Mouse (Mus musculus) heart, adult 2 months (tissue): ENCODE results near the gene Cpt1a.

ENCODE experiments used
- CTCF ChIP-seq: fragments of 200-600 bp; IDR thresholded peaks from 2 replicates; pipeline ENCODE4 v1.8.1; 2022; ENCODE audit warnings: antibody characterized with exemption, mild to moderate bottlenecking, moderate library complexity
- EP300 ChIP-seq: fragments of 200-500 bp; IDR thresholded peaks from 2 replicates; pipeline ENCODE4 v1.6.1; 2011; ENCODE audit warnings: low read depth, low read length, control low read depth; ENCODE audit not compliant: insufficient read depth
- POLR2A ChIP-seq: fragments of 200-500 bp; IDR thresholded peaks from 2 replicates; pipeline ENCODE4 v1.6.1; 2011; ENCODE audit warnings: mild to moderate bottlenecking, low read depth, low read length, control low read depth; ENCODE audit not compliant: insufficient read depth

DNA sequence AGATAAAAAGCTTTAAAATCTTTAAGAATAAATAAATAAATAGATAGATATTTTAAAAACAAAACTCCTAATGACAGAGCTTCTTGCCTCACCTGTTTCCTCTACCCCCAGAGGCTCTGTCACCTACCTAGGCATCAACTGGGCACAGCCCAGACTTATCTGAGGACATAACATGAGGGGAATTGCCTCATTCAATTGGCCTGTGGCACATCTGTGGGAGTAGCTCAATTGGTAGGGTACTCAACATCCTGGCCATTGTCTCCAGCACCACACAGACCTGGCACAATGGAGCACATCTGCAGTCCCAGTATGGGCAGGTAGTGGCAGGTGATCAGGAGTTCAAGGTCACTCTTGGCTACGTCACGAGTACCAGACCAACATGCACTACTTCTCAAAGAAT lies 2.8 kb upstream of the Cpt1a start:
- TF ChIP-seq CTCF (no peak), EP300 (no peak), POLR2A (no peak)
